Mouse (Mus musculus) liver, postnatal 0 days (tissue): ENCODE data around the gene Nop58. TPM values are rescaled to one million over a fixed set of nuclear protein-coding genes. Genes with fewer than 3 reads are reported as not detected.
A peak's percentile ranks its signal among the peaks of the same experiment; 100 is the strongest.

ENCODE experiments used
- ATAC-seq: fragments of 200-750 bp; cut with Nextera tagmentation; 2 replicates; pipeline ENCODE4 v1.8.0; 2017; ENCODE audit warnings: mild to moderate bottlenecking, moderate library complexity
- DNase-seq: peaks from one replicate; pipeline ENCODE4 v3.0.0-alpha.2; 2016
- H3K27ac ChIP-seq: fragments of 300-500 bp; sonication (generic); 2 replicates; pipeline ENCODE4 v1.5.1; 2014; ENCODE audit warnings: antibody characterized with exemption, moderate library complexity, mild to moderate bottlenecking, low read depth
- H3K27me3 ChIP-seq: fragments of 300-500 bp; sonication (generic); 2 replicates; pipeline ENCODE4 v1.6.1; 2014; ENCODE audit warnings: low read length, control low read depth, mixed read lengths; ENCODE audit not compliant: insufficient read depth
- H3K36me3 ChIP-seq: fragments of 300-500 bp; sonication (generic); replicated peaks from 2 replicates; pipeline ENCODE4 v1.6.1; 2014; ENCODE audit warnings: mild to moderate bottlenecking, control low read depth, low read length, moderate library complexity, mixed read lengths; ENCODE audit not compliant: insufficient read depth
- H3K4me1 ChIP-seq: fragments of 300-500 bp; sonication (generic); 2 replicates; pipeline ENCODE4 v1.6.1; 2014; ENCODE audit warnings: antibody characterized with exemption, mild to moderate bottlenecking, control low read depth; ENCODE audit not compliant: insufficient read depth
- H3K4me2 ChIP-seq: fragments of 300-500 bp; sonication (generic); 2 replicates; pipeline ENCODE4 v1.6.1; 2014; ENCODE audit warnings: low read depth, mild to moderate bottlenecking, low read length, moderate library complexity, mixed read lengths
- H3K4me3 ChIP-seq: fragments of 300-500 bp; sonication (generic); 2 replicates; pipeline ENCODE4 v1.5.1; 2014; ENCODE audit warnings: low read depth, low read length
- H3K9ac ChIP-seq: fragments of 300-500 bp; sonication (generic); replicated peaks from 2 replicates; pipeline ENCODE4 v1.6.1; 2014; ENCODE audit warnings: mild to moderate bottlenecking, moderate library complexity
- H3K9me3 ChIP-seq: fragments of 300-500 bp; sonication (generic); 2 replicates; pipeline ENCODE4 v1.6.1; 2016; ENCODE audit warnings: mild to moderate bottlenecking, control low read depth, low read length, mixed read lengths
- CTCF ChIP-seq: sonication (generic); IDR thresholded peaks from 2 replicates; pipeline ENCODE4 v1.5.1; 2016; ENCODE audit warnings: antibody characterized with exemption, low read depth
- EP300 ChIP-seq: IDR thresholded peaks from 2 replicates; pipeline ENCODE4 v1.6.1; 2016; ENCODE audit warnings: antibody characterized with exemption, low read depth, mild to moderate bottlenecking
- WGBS: fragments of 180-500 bp; shearing (Covaris S2); extraction: QIAGEN DNeasy Blood & Tissue Kit; methylation state at CpG from one replicate; pipeline ENCODE4 v1.1.7; 2014; ENCODE audit not compliant: insufficient replicate concordance; 5-methylcytosine and 5-hydroxymethylcytosine counted together
- polyA plus RNA-seq: library from polyadenylated mRNA; unstranded; fragments of >200 nt; fragmentation: Nextera tagmentation; extraction: Ambion mirVana; gene quantifications from 2 replicates; pipeline ENCODE4 v1.2.1, GENCODE M21; 2015

Gene Nop58
- polyA plus RNA-seq, 1 experiment from 2014 or later: 81.8 TPM

- WGBS: 80% methylated on average over 3 of the region's 3 CpGs
- Histone ChIP-seq H3K9me3 (no peaks in the 10 kb centered on the region), H3K4me3 (no peak overlapping the region), H3K27me3 (no peaks in the 10 kb centered on the region), H3K9ac (no peak overlapping the region), H3K36me3 (peaks cover 36% of the 10 kb centered on the region), H3K4me1 (no peaks in the 10 kb centered on the region), H3K4me2 (no peak overlapping the region), H3K27ac (no peak overlapping the region)
- no peak for DNase-seq
- no peak for ATAC-seq
- TF ChIP-seq CTCF: no peak
- no peak for TF ChIP-seq EP300
Measured at GRCm38 (mm10) chr1:59653243-59653911, 31.4 kb upstream of the Nop58 start.

- 85% methylated on average over 7 of the region's 7 CpGs for WGBS
- H3K9ac ChIP-seq: no peak overlapping the region
- no peak for ATAC-seq
- no peak for DNase-seq
- peaks cover 20% of the 10 kb centered on the region for H3K36me3 ChIP-seq
- no peak overlapping the region for H3K4me3 ChIP-seq
- H3K4me2 ChIP-seq: no peak overlapping the region
- H3K27me3 ChIP-seq: no peaks in the 10 kb centered on the region
- H3K4me1 ChIP-seq: 0 out of 2 replicates have a peak, but pooled peaks cover 2% of the 10 kb centered on the region
- H3K27ac ChIP-seq: no peak overlapping the region
- TF ChIP-seq CTCF: 0 out of 2 replicates have a peak, but pooled peaks have one; percentile 13
- TF ChIP-seq EP300: no peak
- H3K9me3 ChIP-seq: no peaks in the 10 kb centered on the region
Measured at GRCm38 (mm10) chr1:59656244-59657171, 28.3 kb upstream of the Nop58 start.

GRCm38 (mm10) chr1:59663456-59664135, 21.2 kb upstream of the Nop58 start:
- ATAC-seq: no peak
- H3K4me2 ChIP-seq: no peak overlapping the region
- no peak for DNase-seq
- 0 out of 2 replicates have a peak, but pooled peaks cover 3% of the 10 kb centered on the region for H3K36me3 ChIP-seq
- no peaks in the 10 kb centered on the region for H3K9me3 ChIP-seq
- H3K4me3 ChIP-seq: no peak overlapping the region
- H3K27ac ChIP-seq: no peak overlapping the region
- peaks cover 10% of the 10 kb centered on the region for H3K4me1 ChIP-seq
- 79% methylated on average over 2 of the region's 3 CpGs for WGBS
- no peak overlapping the region for H3K9ac ChIP-seq
- H3K27me3 ChIP-seq: no peaks in the 10 kb centered on the region
- TF ChIP-seq CTCF: no peak

- Histone ChIP-seq H3K9ac (no peak overlapping the region), H3K36me3 (0 out of 2 replicates have a peak, but pooled peaks cover 3% of the 10 kb centered on the region), H3K4me3 (0 out of 2 replicates have a peak overlapping the region, but pooled peaks have one; percentile 93), H3K4me2 (peak overlapping the region; percentile 69), H3K9me3 (no peaks in the 10 kb centered on the region), H3K4me1 (peaks cover 18% of the 10 kb centered on the region), H3K27me3 (no peaks in the 10 kb centered on the region), H3K27ac (no peak overlapping the region)
- TF ChIP-seq EP300: no peak
- TF ChIP-seq CTCF: no peak
- ATAC-seq (no peak), DNase-seq (no peak)
- WGBS: 77% methylated on average over 2 of the region's 2 CpGs
Measured at GRCm38 (mm10) chr1:59668871-59669270, 15.9 kb upstream of the Nop58 start.

- 0 out of 2 replicates have a peak, but pooled peaks cover 3% of the 10 kb centered on the region for H3K36me3 ChIP-seq
- H3K4me3 ChIP-seq: peak overlapping the region; percentile 93
- peak overlapping the region; percentile 98 for H3K27ac ChIP-seq
- TF ChIP-seq EP300: no peak
- TF ChIP-seq CTCF: no peak
- ATAC-seq (peak; percentile 67), DNase-seq (peak; percentile 53)
- WGBS: under 1% methylated on average over 29 of the region's 54 CpGs
- peak overlapping the region; percentile 69 for H3K4me2 ChIP-seq
- peaks cover 18% of the 10 kb centered on the region for H3K4me1 ChIP-seq
- no peaks in the 10 kb centered on the region for H3K27me3 ChIP-seq
- H3K9ac ChIP-seq: peak overlapping the region; percentile 99
- H3K9me3 ChIP-seq: no peaks in the 10 kb centered on the region
Measured at GRCm38 (mm10) chr1:59669962-59670630, 14.7 kb upstream of the Nop58 start.
